Mouse (Mus musculus): ENCODE results near the gene Agmo. TPM values are rescaled to one million over a fixed set of nuclear protein-coding genes. Genes with fewer than 3 reads are reported as not detected.

Gene Agmo
- polyA plus RNA-seq (2015; fragmentation: Nextera tagmentation; extraction: Ambion mirVana): 0.35 and 0.37 TPM in 2 replicates

DNA sequence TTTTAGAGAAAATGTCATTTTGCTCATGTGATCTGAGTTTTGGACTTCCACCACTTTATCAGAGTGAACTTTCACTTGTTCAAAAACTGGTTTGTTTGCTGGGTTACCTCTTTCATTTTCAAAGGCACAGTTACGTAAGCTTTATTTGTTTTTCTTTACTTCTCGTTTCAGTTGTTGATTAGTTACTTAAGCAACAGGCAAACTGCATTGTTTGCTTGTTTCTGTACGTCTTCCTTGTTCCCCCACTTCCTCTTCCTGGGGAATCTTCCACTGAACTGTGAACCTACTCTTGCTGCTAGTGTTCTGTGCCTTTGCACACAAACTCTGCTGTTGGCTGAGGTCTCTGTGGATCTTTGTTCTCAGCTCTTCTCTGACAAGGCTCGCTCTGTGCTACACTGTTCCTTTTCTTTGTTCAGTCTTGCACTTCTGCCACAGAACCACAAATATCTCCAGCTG is at the start of gene Agmo:
Agmo (plus strand) TSS at position 76 of the 456 bp plus-strand sequence.
- no peak within 1 kb of the TSS for H3K4me3 ChIP-seq (replicated peaks)
- no peak for ATAC-seq (replicated peaks; ENCODE audit: low FRiP score)
- H3K27ac ChIP-seq: no peak within 1 kb of the TSS
- 55% methylated on average over 4 of the region's 4 CpGs for WGBS
- no peaks in the 10 kb centered on the region for H3K9me3 ChIP-seq (replicated peaks)
- no peaks in the 10 kb centered on the region for H3K36me3 ChIP-seq
- H3K4me2 ChIP-seq: no peak within 1 kb of the TSS
- H3K27me3 ChIP-seq: no peaks in the 10 kb centered on the region
- no peaks in the 10 kb centered on the region for H3K4me1 ChIP-seq
- H3K9ac ChIP-seq: no peak within 1 kb of the TSS

DNA sequence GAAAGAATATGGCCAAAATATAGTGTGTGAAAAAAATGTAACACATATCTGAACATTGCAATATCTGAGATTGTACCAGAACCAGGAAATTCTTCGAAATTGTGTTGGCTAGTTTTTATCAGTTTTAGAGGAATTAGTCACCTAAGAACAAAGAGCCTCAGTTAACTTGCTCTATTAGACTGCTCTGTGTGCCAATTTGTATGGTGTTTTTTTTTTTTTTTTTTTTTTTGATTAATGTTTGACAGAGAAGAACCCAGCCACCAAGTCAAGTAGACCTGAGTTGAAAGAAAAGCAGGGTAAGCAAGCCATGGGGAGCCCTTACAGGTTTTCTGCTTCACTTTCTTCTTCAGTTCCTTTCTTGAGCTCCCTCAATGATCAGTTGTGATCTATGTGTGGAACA is 10.3 kb upstream of the Agmo start:
- 0 out of 2 replicates have a peak, but pooled peaks have one; percentile 33 for ATAC-seq (replicated peaks; ENCODE audit: low FRiP score)
- Histone ChIP-seq H3K9ac (no peak overlapping the region), H3K36me3 (no peaks in the 10 kb centered on the region), H3K4me3 (replicated peaks) (no peak overlapping the region), H3K9me3 (replicated peaks) (no peaks in the 10 kb centered on the region), H3K4me1 (no peaks in the 10 kb centered on the region), H3K4me2 (no peak overlapping the region), H3K27ac (no peak overlapping the region), H3K27me3 (no peaks in the 10 kb centered on the region)
- 74% methylated on average over 1 of the region's 1 CpGs for WGBS

DNA sequence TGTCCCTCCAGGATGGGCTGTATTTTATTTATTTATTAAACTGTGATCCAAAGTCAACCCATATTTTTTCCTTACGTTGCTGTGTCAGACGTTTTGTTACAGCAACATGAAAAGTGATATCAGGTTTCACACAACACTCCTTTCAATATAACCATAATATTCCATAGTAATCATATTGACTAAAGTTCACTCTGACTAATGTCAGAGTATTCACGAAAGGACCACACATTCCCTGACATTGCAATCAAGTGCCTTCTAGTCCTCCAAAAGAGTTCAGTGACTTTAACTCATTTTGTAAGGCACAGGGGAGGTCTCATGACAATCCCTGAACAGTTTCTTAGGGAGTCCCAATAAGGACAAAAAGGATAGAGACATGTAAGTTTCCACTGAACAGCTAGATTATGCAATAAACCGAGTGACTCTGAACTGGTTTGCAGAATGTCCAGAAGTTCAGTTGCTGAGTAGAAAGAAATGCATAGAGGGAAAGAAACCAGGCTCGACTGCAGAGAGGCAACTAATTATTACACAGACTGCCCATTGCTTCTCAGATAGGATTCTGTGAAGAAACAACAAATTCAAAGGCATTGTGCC is 371 bp upstream of the Agmo start:
- Histone ChIP-seq H3K27me3 (no peaks in the 10 kb centered on the region), H3K9me3 (replicated peaks) (no peaks in the 10 kb centered on the region), H3K4me1 (no peaks in the 10 kb centered on the region), H3K36me3 (no peaks in the 10 kb centered on the region), H3K4me2 (no peak overlapping the region), H3K9ac (no peak overlapping the region), H3K4me3 (replicated peaks) (no peak overlapping the region), H3K27ac (no peak overlapping the region)
- no peak for ATAC-seq (replicated peaks; ENCODE audit: low FRiP score)
- WGBS: 72% methylated on average over 5 of the region's 5 CpGs

DNA sequence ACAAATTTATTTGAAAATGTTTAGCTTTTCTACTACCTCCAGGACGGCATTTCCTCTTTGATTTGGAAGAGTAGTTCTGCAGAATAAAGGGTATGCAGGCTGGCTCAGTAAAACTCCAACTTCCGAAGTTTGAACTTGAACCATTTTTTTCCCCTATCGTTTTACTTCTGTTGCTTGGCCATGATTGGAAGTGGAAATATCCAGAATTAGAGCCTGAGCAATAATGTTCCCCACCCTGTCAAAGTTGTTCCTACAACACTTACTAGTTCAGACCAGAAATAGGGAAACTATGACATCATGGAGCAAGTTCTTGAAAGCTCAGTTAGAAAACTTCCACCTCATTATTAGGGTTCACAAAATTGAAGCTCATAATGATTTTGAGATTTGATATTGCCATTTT is 1.0 kb downstream of the Agmo start:
- no peaks in the 10 kb centered on the region for H3K27me3 ChIP-seq
- no peaks in the 10 kb centered on the region for H3K9me3 ChIP-seq (replicated peaks)
- no peak overlapping the region for H3K4me3 ChIP-seq (replicated peaks)
- H3K4me2 ChIP-seq: no peak overlapping the region
- ATAC-seq (replicated peaks; ENCODE audit: low FRiP score): no peak
- 82% methylated on average over 3 of the region's 3 CpGs for WGBS
- H3K27ac ChIP-seq: no peak overlapping the region
- H3K9ac ChIP-seq: no peak overlapping the region
- no peaks in the 10 kb centered on the region for H3K4me1 ChIP-seq
- no peaks in the 10 kb centered on the region for H3K36me3 ChIP-seq

DNA sequence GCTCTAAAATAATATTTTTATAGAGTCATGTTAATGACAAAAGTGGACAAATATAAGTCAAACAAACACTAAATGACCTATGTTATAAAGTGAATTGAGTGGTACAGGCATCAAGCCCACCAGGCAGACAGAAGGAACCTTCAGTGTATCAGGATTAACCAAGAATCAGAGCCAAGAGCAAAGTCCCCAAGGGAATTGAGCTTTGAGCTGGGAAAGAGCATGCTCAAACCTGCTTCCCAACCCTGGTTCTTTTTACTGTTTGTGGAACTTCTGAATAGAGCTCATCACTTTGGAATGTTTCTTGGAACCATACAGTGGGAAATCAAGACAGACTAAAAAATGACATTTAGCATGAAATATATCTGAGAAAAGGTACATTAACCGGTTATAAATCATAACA is 3.4 kb downstream of the Agmo start:
- WGBS: 90% methylated on average over 1 of the region's 1 CpGs
- no peaks in the 10 kb centered on the region for H3K36me3 ChIP-seq
- no peak for ATAC-seq (replicated peaks; ENCODE audit: low FRiP score)
- no peaks in the 10 kb centered on the region for H3K27me3 ChIP-seq
- H3K9me3 ChIP-seq (replicated peaks): no peaks in the 10 kb centered on the region
- no peak overlapping the region for H3K27ac ChIP-seq
- H3K9ac ChIP-seq: no peak overlapping the region
- H3K4me1 ChIP-seq: no peaks in the 10 kb centered on the region
- no peak overlapping the region for H3K4me3 ChIP-seq (replicated peaks)
- no peak overlapping the region for H3K4me2 ChIP-seq

DNA sequence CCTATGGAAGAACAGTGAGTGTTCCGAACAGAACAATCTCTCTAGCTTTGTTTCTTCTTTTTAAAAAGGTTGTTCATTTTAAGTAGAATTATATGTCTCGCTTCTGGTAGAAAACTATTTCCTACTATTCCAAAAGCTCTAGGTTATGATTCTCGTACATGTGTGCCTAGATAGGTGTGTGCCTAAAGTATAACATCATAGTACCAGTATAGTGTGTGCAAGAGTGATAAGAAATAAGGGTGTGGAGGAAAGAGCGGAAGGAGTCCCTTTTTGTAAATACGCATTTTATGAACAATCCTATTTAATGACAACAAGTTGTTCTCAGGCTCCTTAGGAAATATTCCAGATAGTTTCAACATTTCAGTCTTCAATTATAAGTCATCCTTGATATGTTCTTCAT is 10.2 kb downstream of the Agmo start:
- Histone ChIP-seq H3K4me2 (no peak overlapping the region), H3K4me1 (no peaks in the 10 kb centered on the region), H3K9me3 (replicated peaks) (no peaks in the 10 kb centered on the region), H3K27ac (no peak overlapping the region), H3K4me3 (replicated peaks) (no peak overlapping the region), H3K27me3 (no peaks in the 10 kb centered on the region), H3K36me3 (no peaks in the 10 kb centered on the region), H3K9ac (no peak overlapping the region)
- WGBS: 94% methylated on average over 5 of the region's 5 CpGs
- no peak for ATAC-seq (replicated peaks; ENCODE audit: low FRiP score)

DNA sequence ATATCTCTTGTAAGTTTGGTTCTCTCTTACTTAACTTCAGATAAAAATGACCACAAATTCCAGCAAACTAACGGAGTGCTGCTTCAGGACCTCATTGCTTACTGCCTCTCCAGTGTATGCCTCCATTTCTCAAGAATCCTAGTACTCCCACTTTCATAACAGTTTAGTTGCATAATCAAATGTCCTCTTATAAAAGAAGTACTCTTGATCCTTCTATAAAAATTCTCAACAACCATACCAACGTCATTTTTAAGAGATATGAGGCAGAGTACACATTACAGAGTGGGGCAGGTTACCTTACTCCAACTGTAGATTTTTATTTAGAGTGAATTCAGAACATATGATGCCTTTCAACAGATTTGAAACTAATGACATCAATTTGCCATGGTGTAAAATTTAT is 15.7 kb downstream of the Agmo start:
- Histone ChIP-seq H3K9me3 (replicated peaks) (no peaks in the 10 kb centered on the region), H3K36me3 (no peaks in the 10 kb centered on the region), H3K4me1 (0 out of 2 replicates have a peak, but pooled peaks cover 3% of the 10 kb centered on the region), H3K4me3 (replicated peaks) (no peak overlapping the region), H3K4me2 (no peak overlapping the region), H3K27me3 (no peaks in the 10 kb centered on the region), H3K9ac (no peak overlapping the region), H3K27ac (no peak overlapping the region)
- WGBS: 72% methylated on average over 2 of the region's 2 CpGs
- ATAC-seq (replicated peaks; ENCODE audit: low FRiP score): no peak

DNA sequence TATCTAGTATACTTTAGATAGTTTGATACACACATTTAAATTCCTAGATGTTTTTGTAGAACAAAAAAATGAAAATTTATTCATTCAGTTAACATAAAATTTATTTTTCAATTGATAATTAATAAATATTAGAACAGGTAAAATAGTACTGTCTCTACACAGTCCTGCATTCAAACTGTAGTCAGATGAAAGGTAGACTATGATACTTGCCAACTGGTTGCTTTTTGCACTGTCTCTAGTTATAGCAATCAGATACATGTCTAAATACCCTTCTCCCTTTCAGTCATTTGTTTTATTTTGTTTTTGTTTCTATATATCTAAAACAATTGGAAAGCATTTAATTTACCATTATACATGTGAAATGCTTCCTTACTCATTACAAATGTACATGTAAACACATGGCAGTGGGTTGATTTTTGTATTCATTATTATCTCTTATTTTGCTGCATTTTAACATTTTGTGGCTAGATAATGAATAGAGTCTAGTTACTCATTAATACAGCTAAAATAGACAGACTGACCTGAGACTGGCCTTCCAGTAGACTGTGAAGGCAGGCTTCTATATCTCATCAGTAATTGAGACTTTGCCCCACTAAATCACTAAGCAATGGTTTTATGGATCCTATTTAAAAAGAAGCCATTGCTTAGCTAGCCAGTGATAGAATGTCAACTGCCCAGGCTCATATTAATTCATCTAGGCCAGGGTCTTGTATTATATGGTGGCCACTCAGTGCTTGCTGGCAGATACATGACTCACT is 18.5 kb downstream of the Agmo start:
- H3K9me3 ChIP-seq (replicated peaks): no peaks in the 10 kb centered on the region
- H3K27me3 ChIP-seq: no peaks in the 10 kb centered on the region
- peak; percentile 92 for ATAC-seq (replicated peaks; ENCODE audit: low FRiP score)

DNA sequence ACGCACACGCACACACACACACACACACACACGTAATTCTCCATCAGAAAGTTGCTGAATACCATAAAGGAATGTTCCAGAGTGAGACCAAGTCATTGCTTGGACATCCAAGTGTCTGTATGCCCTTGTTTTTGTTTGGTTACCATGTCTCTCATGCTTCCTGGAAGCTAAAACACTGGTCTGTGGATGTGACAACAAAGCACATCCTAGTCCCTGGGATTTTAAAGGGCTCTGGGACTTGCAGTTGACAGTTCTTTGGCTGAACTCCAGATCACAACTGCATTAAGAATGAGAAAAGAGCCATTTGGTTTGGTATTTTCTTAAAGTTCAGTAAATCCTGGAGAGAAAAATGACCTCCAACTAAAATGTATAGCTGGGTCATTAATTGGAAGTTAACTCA is 22.2 kb downstream of the Agmo start:
- 89% methylated on average over 3 of the region's 3 CpGs for WGBS
- no peaks in the 10 kb centered on the region for H3K36me3 ChIP-seq

More for the DNA sequence above, 18.5 kb downstream of the Agmo start:
- Histone ChIP-seq H3K27ac (no peak overlapping the region; the same call in 1 of the 2 replicates), H3K4me2 (no peak overlapping the region), H3K9ac (no peak overlapping the region), H3K4me1 (0 out of 2 replicates have a peak, but pooled peaks cover 3% of the 10 kb centered on the region), H3K4me3 (replicated peaks) (no peak overlapping the region), H3K36me3 (no peaks in the 10 kb centered on the region)

DNA sequence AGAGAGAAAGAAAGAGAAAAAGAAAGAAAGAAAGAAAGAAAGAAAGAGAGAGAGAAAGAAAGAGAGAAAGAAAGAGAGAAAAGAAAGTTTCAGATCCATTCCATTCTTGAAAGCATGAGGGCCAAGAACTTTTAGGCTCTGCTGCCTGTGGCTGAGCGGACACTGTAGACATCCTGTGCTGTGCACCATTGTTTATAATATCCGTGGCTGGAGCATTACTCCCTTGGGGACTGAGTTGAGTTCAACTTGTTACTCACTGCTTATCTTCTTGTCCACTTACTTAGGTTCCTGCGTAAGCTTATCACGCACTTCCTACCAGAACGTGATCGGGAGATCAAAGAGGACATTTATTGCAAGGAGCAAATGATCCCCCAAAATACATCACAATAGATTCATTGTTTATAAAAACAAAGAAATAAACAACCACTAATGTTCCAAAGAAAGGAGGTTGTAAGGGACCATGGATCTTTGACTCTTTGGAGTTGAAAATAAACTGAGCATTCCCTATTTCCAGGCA is 27.3 kb downstream of the Agmo start:
- Histone ChIP-seq H3K9ac (no peak overlapping the region), H3K4me2 (no peak overlapping the region), H3K4me1 (no peaks in the 10 kb centered on the region), H3K4me3 (replicated peaks) (no peak overlapping the region), H3K27me3 (no peaks in the 10 kb centered on the region), H3K27ac (no peak overlapping the region), H3K36me3 (no peaks in the 10 kb centered on the region), H3K9me3 (replicated peaks) (no peaks in the 10 kb centered on the region)
- WGBS: 31% methylated on average over 6 of the region's 6 CpGs
- ATAC-seq (replicated peaks; ENCODE audit: low FRiP score): no peak

More for the DNA sequence above, 22.2 kb downstream of the Agmo start:
- no peak overlapping the region for H3K9ac ChIP-seq
- 0 out of 2 replicates have a peak, but pooled peaks cover 3% of the 10 kb centered on the region for H3K4me1 ChIP-seq
- no peak for ATAC-seq (replicated peaks; ENCODE audit: low FRiP score)
- no peaks in the 10 kb centered on the region for H3K27me3 ChIP-seq
- H3K9me3 ChIP-seq (replicated peaks): no peaks in the 10 kb centered on the region
- H3K27ac ChIP-seq: no peak overlapping the region
- H3K4me3 ChIP-seq (replicated peaks): no peak overlapping the region
- no peak overlapping the region for H3K4me2 ChIP-seq

DNA sequence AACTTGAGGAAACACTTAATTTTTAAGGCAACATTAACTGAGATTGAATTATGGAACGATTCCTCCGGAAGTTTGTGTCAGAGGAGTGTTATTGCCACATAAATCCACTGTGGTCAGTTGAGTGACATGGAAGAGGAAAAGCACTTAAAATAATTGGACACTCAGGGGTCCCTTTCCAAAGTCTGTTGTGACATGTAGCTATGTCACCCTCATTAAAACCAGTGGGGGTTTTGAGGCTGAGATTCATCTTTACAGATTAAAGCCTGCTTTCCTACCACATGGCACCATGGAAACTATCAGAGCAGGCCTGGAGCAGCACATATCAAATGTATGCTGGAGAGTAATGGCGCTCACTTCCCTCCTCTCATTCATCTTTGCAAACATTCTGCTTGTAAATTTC is 31.2 kb downstream of the Agmo start:
- H3K9ac ChIP-seq: no peak overlapping the region
- no peak overlapping the region for H3K4me2 ChIP-seq
- no peak overlapping the region for H3K4me3 ChIP-seq (replicated peaks)
- H3K9me3 ChIP-seq (replicated peaks): no peaks in the 10 kb centered on the region
- H3K27ac ChIP-seq: peak overlapping the region; percentile 73
- peak; percentile 58; the same call in 1 of the 2 replicates for ATAC-seq (replicated peaks; ENCODE audit: low FRiP score)
- no peaks in the 10 kb centered on the region for H3K36me3 ChIP-seq
- whole genome bisulfite sequencing: 23% methylated on average over 3 of the region's 3 CpGs
- no peaks in the 10 kb centered on the region for H3K27me3 ChIP-seq
- H3K4me1 ChIP-seq: no peaks in the 10 kb centered on the region

DNA sequence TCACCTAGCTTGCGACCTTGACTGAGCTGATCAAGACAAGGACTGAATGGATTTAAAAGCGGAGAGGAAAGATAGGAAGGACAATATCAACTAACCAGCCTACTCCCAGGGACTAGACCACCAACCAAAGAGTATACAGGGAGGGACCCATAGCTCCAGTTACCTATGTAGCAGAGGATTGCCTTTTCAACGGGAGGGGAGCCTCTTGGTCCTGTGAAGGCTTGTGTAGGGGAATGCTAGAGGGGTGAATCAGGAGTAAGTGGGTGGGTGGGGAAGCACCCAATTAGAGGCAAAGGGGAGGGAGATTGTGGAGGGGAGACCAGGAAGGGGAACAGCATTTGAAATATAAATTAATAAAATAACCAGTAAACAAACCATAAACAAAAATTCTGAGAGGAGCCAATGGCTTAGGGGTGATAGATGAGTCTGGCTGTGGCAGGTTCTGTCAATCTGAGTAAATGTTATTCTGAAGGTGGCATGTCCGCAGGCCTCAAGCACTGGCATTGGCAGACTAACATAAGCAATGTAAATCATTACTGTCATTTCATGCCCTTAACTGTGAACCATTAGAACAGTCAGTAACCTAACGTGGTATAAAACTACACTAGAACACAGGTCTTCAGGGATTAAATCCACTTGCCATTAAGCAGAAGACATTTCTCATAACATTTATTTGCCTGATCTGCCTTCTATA is 32.7 kb downstream of the Agmo start:
- Histone ChIP-seq H3K9me3 (replicated peaks) (no peaks in the 10 kb centered on the region), H3K36me3 (no peaks in the 10 kb centered on the region), H3K27me3 (no peaks in the 10 kb centered on the region), H3K9ac (no peak overlapping the region), H3K27ac (no peak overlapping the region), H3K4me3 (replicated peaks) (no peak overlapping the region), H3K4me2 (no peak overlapping the region), H3K4me1 (no peaks in the 10 kb centered on the region)
- WGBS: 74% methylated on average over 5 of the region's 5 CpGs
- no peak for ATAC-seq (replicated peaks; ENCODE audit: low FRiP score)
